Mouse (Mus musculus) CD4-positive helper T cell, adult 2 months (primary cell): ENCODE measurements around the gene Cacna1a.
"Not testable (repeated sequence)": the region's sequence is repeated elsewhere in the genome, so short reads cannot be mapped to it uniquely, and the experiment has no call there.

Experiments
- DNase-seq: peaks from one replicate; pipeline ENCODE4 v3.0.0-alpha.2; 2012; ENCODE audit warnings: low read depth, missing footprints, low spot score

The Cacna1a gene

DNA sequence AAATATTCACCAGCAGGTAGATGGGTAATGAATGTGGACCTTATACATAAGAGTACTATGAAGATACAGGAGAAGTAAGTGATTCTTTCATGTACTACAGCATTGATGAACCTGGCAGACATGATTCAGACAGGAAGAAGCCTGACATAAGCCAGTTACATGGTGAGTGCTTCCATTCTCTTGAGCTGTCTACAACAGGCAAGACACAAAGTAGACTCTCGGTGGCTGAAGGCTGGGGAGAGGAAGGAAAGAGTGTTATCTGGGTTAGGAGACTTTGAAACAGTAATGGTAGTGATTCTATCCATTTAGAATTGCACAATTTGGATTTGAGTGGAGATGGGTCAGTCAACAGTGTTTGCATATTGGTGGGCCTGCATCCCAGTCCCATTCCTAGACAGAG lies 270.7 kb downstream of the Cacna1a start:
- DNase-seq = peak; percentile 36

DNA sequence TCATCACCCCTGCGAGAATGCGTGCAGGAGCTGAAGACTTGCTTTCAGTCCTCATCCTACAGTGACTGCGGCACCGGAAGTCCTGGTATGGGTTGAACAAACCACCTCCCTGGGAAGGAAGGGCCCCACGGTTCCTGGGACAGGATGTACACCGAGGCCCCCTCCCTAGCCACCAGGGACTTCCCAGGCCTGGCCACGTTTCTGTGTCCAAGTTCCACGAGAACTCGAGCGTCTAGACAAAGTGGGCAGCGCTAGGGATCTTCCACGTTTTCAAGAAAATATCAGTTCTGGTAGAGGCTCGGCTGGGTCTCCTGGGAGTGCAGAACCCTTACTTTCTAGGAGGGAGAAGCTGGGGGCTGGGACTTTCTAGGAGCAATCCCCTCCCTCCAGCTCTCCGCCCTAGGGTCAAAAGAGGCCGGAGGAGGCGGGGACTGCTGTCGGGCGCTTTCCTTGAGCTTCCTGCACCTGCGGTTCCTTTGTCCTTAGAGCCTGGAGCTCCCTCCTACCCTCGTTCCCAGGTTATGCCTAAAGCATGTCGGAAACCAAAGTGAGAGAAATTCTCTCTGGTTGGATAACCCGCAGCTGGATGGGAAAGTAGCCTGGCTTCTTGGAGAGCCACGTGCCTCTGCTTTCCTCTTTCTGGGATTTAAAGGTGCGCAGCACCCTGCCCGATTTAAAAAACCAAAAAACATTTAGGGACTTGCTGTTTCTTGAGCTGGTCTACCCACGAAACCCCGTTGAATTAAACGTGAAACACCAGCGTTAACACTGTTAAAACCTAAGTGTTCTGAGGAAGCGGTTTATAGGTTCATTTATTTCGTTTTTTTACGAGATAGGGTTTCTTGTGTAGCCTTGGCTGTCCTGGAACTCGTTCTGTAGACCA lies 271.9 kb downstream of the Cacna1a start:
- DNase-seq = peak; percentile 90

DNA sequence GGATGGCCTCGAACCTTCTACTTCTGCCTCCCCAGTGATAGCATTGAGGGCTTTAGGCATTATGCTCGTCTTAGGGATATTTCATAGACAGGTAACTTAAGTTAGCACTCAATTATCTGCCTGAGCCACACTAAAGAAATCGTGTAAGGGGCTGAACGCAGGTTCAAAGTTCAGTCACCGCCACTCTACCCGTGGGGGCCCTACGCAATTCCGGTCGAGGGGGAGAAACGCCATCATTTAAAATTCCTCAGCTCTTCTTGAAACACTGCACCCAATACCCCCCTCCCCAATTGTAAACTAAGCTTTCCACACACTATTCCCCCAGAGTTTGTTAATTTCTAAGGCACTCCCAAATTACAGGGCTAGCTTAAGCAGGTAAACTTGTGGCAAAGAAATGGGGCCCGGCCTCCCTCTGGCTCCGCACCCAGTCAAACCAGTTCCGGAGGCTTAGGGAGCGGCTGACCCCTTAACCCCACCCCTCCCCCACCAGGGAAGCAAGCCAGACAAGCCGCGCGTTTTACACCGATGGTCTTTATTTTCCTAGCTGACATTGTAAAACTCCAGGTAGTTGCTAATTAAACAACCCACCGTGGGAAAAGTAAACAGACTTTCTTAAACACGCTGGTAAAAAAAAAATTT lies 272.7 kb downstream of the Cacna1a start:
- DNase-seq = peak; percentile 71

DNA sequence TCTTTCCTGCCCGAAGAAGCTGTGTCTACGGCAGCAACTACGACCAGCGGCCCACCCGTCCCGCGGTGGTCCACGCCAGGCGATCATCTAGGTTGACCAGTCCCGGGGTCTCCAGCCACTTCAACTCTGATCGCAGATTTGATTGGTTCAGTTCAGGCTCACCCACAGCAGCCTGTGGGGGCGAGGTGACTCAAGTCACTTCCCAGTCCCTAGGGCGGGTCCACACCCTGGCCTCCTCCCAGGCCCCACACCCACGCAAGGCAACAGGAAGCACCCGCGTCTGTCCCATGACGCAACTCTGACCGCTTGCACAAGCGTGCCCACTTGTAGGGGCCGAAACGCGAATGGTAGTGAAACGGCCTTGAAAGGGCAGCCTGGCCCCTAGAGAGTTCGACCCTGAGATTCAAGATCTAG lies 273.2 kb downstream of the Cacna1a start:
- peak; percentile 89 for DNase-seq

DNA sequence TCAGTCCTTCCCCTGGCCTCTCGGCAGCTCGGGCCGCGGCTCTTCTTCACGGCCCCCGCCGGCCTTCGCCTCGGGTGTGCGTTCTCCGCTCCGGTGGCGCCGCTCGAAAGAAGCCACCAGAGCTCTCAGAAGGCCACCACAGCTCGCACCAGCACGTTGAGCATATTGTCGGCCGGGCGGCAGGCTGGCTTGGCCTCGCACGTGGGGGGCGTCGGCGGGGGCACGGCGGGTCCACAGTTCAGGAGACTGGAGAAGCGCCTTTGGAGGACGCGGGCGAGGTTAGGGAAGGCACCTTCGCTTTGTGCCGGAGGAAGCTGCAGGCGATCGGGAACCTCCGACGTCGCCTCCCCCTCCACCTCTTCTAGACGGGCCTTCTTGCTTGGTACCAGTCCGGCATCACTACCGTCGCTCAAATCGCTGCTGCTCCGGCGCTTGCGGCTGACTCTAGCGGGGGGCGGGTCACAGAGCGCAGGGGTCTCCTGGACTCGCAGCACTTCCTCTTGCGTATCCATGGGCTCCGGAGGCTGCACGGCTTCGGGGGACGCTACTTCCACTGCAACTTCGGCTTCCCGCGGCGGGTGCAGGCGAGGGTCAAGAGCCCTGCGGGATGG lies 273.8 kb downstream of the Cacna1a start:
- no peak for DNase-seq

DNA sequence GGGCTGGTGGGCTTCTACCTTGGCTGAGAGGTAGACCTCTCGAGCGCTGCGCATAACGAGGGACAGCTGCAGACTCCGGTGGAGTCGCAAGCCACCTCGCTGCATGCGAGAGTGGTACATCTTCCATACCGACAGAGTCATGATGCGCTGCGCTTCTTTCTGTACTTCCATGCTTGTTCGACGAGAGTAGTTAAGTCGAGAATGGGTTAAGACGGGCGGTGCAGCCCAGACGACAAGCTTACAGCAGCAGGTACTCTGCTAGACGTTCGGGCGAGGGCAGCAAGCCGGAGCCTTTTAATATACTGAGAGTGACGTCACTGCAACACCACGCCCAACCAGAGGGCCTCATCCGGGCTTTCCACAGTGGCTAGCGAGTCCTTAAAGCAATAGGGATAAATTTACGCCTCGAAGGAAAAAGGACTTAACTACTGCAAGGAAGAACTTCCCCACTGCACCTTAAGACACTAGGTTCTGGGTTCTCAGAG lies 274.4 kb downstream of the Cacna1a start, which contains the start of gene Ier2:
Gene Ier2 (minus strand): TSS at position 272 of the 485 bp plus-strand sequence.
- DNase-seq = peak; percentile 95

DNA sequence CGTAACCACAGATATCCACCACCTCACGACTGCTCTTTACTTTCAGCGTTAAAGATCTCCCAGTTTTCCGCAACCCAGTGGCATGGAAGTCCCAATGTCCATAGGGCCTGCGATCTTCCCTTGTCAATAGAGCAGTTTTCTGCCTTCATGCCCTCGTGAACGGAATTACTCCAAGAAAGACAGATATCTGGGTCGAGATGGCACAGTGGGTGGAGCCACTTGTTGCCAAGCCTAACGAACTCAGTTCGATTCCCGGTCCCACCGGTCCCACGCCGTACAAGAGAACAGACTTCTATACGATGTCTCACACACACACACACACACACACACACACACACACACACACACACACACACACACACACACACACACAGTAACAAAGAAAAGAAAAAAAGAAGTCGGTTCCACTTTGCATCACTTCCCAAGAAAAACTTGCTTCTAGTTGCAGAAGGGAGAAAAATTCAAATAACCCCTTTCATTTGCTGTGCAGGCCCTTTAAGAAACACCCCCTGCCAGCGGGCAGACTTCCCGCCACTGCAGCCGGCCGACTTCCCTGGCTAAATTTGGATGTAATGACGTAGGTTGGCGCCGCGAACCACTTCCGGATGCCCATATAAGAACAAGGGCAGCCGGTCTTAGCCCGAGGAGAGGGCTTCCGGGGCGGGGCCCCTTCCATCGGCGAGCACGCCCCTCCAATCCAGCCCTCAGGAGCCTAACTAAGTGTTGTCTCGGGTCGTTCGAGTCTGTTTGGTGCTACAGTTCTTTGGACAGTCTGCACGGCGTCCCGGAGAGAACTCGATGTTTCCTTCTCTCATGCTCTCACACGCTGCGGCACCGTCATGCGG lies 275.5 kb downstream of the Cacna1a start:
- DNase-seq = peak; percentile 93

DNA sequence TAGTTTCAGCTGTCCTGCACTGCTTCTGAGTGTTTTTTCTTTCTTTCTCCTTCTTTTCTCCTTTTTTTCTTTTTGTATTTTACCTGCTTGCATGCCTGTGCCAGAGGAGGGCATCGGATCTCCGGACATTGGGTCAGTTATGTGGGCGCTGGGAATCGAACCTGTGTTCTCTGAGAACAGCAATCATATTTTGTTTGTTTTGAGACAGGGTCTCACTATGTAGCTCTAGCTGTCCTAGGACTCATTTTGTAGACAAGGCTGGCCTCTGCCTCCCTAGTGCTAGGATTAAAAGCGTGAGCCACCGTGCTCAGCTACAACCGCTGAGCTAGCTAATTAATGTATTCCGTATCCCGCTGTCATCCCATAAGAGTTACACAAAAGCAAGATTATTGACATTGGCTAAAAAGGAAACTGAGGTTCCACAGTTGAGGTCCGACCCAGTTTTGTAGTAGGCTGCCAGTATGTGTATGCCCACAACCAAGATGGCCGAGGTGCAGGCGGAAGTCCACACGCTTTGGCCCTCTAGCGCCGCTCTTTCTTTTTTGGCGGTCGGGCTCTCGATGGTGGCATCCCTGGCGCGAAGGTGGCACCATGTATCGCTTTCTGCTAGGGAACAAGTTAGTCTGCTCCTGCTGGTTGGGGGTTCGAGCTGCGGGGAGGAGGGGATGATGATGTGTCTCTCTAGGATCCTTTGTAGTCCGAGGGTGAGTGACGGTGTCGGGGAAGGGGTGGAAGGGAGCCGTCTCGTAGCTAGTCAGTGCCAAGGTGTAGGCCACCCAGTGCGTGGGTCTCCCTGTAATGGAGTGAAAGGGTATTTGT lies 276.5 kb downstream of the Cacna1a start:
- peak; percentile 82 for DNase-seq

DNA sequence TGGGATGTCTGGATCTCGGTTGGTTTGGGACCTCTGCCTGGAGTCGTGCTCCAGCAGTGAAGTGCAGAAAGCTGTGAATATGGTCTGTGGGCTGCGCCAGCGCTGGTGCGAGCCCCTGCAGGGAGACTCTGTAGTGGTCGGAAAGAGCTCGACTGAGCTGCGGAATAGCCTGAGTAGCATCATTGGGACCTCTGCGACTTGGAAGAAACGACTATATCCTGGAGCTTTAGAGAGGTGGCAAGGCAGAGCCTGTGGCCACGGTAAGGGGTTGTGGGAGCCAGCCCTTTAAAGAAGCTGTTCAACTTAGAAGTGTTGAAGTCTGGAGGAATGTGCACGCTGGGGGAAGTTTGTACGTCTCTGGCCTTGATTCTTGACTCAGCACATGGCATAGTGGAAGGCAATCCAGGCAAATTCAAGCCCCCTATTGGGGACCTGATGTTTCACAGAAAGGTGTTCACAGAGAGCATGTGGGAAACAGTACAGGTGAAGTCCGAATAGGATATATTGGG lies 277.2 kb downstream of the Cacna1a start:
- DNase-seq = no peak

DNA sequence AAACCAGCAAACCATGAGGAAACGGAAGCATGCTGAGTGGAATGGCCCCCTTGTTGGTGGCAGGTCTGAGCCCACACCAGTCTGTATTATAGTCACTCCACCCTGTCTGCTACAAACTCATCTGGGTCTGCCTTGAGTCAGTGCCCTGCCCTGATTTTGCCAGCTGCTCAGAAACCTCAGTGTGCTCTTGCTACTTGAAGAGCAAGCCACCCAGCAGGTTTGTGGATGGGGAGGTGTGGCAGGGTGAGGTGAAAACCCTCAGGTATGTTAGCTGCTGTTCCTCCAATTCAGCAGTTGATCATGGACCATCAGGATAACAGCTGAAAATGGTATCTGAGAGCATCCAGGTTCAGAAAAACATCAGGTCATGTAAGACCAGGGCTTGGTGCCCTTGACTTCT lies 279.8 kb downstream of the Cacna1a start:
- no peak for DNase-seq

DNA sequence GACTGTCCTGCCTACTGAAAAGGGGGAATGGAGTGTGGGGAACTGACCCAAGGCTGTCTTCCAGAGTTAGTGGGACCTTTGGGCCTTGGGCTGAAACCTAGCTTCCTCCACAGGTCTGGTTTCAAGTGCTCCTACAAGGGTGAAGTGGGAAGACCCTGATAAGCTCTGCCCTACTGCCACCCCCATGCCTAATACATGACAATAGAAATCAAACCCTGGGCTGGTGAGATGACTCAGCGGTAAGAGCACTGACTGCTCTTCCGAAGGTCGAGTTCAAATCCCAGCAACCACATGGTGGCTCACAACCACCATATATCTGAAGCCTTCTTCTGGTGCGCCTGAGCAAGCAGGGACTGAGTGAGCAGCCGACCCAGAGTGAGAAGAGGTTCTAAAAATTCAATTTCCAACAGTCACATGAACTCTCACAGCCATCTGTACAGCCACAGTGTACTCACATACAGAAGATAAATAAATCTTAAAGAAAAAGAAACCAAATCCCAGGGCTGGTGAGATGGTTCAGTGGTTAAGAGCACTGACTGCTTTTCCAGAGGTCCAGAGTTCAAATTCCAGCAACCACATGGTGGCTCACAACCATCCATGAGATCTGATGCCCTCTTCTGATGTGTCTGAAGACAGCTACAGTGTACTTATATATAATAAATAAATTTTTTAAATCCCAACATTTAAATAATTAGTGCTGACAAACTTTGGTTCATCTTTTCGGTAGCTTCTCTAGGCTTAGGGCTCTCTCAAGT lies 280.7 kb downstream of the Cacna1a start:
- no peak for DNase-seq

DNA sequence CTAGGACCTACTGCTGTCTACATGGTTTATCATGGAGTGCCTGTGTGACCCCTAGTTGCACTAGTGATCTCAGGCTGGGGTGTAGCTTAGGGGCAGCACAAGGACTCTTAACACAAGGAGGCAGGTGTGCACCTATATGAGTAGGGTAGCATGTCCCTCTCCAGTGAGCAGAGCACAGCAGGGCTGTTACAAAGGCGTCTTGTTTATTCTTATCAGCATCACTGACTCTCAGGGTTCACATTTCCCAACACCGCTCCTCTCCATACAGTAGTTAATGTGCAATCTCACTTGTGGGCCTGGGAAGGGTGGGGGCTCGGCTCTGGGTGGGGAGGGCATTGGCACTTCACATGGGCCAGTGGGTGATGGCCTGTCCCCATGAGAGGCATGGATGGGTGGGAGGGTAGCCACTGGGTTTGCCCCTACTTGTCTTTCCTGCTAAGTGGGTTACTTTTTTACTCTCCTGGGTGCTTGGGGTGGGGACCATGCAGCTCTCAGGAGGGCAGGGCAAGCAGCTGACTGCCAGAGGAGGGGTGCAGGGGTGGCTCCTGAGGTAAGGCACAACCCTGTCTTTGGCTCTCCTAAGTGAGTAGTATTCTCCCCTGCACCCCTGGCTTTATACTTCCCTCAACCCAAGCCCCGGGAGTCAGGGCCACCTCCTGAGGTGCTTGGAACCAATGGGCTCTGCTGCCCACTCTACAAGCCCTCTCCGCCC lies 282.2 kb downstream of the Cacna1a start:
- not testable (repeated sequence) for DNase-seq

DNA sequence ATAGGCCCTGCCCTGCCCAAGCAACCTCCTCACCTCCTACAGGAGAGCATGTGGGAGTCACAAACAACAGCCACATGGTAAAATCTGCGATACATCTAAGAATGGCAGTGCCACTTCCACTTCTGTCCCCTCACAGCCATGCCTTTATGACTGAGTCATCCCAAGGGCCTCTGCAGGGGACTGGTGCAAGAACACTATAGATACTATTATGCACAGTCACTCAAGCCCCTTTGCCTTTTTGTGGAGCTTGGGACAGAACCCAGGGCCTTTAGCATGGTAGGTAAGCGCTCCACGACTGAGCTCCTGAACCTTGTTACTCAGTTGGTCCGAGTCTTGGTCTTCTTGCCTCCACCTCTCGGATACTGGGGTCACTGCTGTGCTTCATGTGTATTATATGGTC lies 289.1 kb downstream of the Cacna1a start:
- DNase-seq = no peak

DNA sequence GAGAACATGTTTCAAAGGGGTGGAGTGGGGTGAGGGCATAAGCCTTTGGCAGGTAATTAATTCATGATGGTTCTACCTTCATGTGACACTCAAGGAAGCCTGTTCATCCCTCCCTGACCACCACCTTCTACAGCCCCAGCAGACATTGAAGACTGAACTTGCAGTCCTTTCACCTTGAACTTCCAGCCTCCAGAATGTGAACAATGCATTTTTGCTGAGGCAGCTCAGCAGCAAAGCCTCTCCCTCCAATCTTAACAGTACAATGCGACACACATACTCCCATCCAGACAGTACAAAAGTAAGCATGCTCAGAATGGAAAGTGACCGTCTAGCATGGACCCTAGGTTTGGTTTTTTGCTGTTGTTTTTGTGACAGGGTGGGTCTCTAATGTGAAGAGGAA lies 293.2 kb downstream of the Cacna1a start:
- no peak for DNase-seq

DNA sequence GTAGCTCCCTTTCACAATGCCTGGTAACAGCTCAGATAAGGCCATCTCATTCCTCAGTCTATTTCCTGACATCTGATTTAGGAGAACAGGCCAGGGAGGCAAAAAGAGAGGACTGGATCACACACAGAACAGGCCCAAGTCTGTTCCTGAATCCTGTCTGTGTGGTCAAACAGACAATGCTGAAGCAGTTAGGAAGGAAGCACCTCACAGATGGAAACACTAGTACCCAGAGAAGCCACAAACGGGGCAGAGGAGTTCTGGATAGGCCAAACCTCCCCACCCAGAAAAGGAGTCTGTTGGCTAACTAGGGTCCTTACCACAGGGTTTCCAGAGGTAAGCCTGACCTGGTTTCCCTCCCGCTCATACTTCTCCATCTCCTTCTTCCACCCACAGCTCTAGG lies 294.0 kb downstream of the Cacna1a start:
- no peak for DNase-seq

DNA sequence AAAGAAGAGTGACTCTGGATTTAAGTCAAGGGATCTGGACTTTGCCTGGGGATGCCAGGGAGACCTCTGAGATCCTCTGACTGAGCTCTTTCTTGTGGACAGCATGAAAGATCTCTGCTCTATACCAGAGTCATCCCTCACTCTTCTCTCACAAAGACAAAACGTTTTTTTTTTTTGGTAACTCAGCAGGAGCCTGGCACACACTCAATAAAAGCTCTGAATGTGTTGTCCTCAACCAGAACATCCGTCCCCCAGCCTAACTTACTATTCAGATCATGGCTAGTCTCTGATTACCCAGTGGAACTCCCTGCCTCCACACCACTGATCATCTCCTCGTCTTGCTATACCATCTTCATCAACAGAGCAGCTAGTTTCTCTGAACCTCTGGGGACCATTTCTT lies 296.3 kb downstream of the Cacna1a start:
- DNase-seq = no peak

DNA sequence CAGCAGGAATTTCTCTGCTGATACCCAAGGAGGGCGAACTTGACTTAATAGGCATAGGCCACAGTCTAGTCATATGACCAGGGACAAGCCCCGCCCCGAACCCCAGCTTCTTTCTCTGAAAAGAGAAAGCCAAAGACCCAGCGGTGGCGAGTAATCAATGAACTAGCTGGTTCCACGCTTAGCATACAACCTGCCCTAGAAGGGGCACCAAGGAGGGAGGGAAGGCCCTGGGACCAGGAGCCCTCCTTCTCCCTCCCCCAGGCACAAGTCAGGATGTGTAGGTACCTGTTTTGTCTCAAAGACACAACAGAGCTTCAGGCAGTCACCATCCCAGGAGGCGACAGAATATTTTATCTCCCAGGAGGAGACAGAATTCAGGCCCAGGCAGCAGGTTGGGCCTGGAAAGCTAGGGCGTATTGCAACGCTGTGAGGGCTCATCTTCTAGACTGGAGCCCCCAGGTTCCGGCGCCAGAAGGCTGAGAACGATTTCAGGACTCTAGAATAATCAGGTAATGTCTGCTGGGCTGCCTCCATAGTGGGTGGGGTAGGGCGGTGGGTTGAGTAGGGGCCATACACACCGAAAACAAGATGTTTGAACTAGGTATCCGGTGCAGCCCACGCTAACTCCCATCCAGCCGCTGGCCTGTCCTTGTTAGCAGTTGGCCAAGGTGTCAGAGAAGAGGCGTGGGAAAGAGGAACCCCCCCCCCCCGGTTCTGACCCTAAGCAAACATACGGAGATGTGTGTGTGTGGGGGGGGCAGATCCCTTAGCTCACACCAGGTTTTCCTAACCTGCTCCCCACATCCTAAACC lies 298.2 kb downstream of the Cacna1a start, which contains the start of gene Trmt1:
Gene Trmt1 (plus strand): TSS at position 117 of the 812 bp plus-strand sequence.
- peak; percentile 55 for DNase-seq
